Mouse (Mus musculus) MEL (cell line): ENCODE data around the gene Adh1. TPM values are rescaled to one million over a fixed set of nuclear protein-coding genes. Genes with fewer than 3 reads are reported as not detected.

ENCODE experiments used
- DNase-seq: peaks from one replicate; pipeline ENCODE4 v3.0.0; 2011; ENCODE audit warnings: low read depth, low spot score
- H3K27ac ChIP-seq: 2 replicates; pipeline ENCODE4 v1.5.1; 2012; ENCODE audit warnings: low read depth, mild to moderate bottlenecking, control low read depth, low read length, moderate library complexity; ENCODE audit not compliant: control insufficient read depth
- H3K27me3 ChIP-seq, 2 experiments: fragments of 150-350 bp in 1 of 2; sonication (generic) in 1 of 2; 2 replicates each; pipeline ENCODE4 v1.6.1; 2012; ENCODE audit warnings: low read length in 2 of 2, mild to moderate bottlenecking in 2 of 2, improper control_type of control experiment in 1 of 2, moderate library complexity in 1 of 2; ENCODE audit not compliant: insufficient read depth in 2 of 2, control insufficient read depth in 1 of 2
- H3K36me3 ChIP-seq, 2 experiments: 2 replicates each; pipeline ENCODE4 v1.6.1; 2012 to 2014; ENCODE audit warnings: low read length in 2 of 2, improper control_type of control experiment in 1 of 2, inconsistent platforms in 1 of 2, mild to moderate bottlenecking in 1 of 2; ENCODE audit not compliant: insufficient read depth in 2 of 2, control insufficient read depth in 1 of 2
- H3K4me1 ChIP-seq, 2 experiments: fragments of 150-350 bp in 1 of 2; sonication (generic) in 1 of 2; 2 replicates each; pipeline ENCODE4 v1.6.1; 2012; ENCODE audit warnings: low read length in 2 of 2, improper control_type of control experiment in 1 of 2, mild to moderate bottlenecking in 1 of 2; ENCODE audit not compliant: insufficient read depth in 2 of 2, control insufficient read depth in 1 of 2
- H3K4me3 ChIP-seq, 2 experiments: fragments of 150-350 bp in 1 of 2; sonication (generic) in 1 of 2; 2 replicates each; pipeline ENCODE4 v1.5.1; 2012; ENCODE audit warnings: low read depth in 2 of 2, low read length in 2 of 2, mild to moderate bottlenecking in 2 of 2, moderate library complexity in 2 of 2, control low read depth in 1 of 2, improper control_type of control experiment in 1 of 2; ENCODE audit not compliant: control insufficient read depth in 1 of 2, insufficient read depth in 1 of 2
- H3K79me2 ChIP-seq: 2 replicates; pipeline ENCODE4 v1.6.1; 2012; ENCODE audit warnings: mild to moderate bottlenecking, low read length, moderate library complexity; ENCODE audit not compliant: control insufficient read depth, poor library complexity, insufficient read depth
- H3K9ac ChIP-seq: 2 replicates; pipeline ENCODE4 v1.6.1; 2012; ENCODE audit warnings: low read depth, mild to moderate bottlenecking, control low read depth, low read length, moderate library complexity; ENCODE audit not compliant: control insufficient read depth, poor library complexity, severe bottlenecking
- H3K9me3 ChIP-seq: fragments of 150-350 bp; sonication (generic); replicated peaks from 2 replicates; pipeline ENCODE4 v1.6.1; 2012; ENCODE audit warnings: mild to moderate bottlenecking, low read length, improper control_type of control experiment, moderate library complexity; ENCODE audit not compliant: insufficient read depth
- CHD2 ChIP-seq: IDR thresholded peaks from 2 replicates; pipeline ENCODE4 v1.6.1; 2011; ENCODE audit warnings: low read length, improper control_type of control experiment
- CTCF ChIP-seq, 3 experiments: IDR thresholded peaks in 2 of 3; conservative IDR thresholded peaks in 1 of 3; 2 replicates each; pipeline ENCODE4 v1.5.1; 2011 to 2012; ENCODE audit warnings: low read length in 3 of 3, low read depth in 2 of 3, mild to moderate bottlenecking in 2 of 3, improper control_type of control experiment in 1 of 3, inconsistent platforms in 1 of 3, mixed read lengths in 1 of 3, moderate library complexity in 1 of 3; ENCODE audit not compliant: control insufficient read depth in 1 of 3, insufficient read depth in 1 of 3, poor library complexity in 1 of 3, severe bottlenecking in 1 of 3
- ELF1 ChIP-seq: IDR thresholded peaks from 2 replicates; pipeline ENCODE4 v1.6.1; 2014; ENCODE audit warnings: low read depth, mild to moderate bottlenecking, inconsistent platforms, low read length, improper control_type of control experiment, moderate library complexity
- ETS1 ChIP-seq: IDR thresholded peaks from 2 replicates; pipeline ENCODE4 v1.6.1; 2012; ENCODE audit warnings: low read depth, mild to moderate bottlenecking, inconsistent platforms, low read length, improper control_type of control experiment, moderate library complexity
- HCFC1 ChIP-seq: IDR thresholded peaks from 2 replicates; pipeline ENCODE4 v1.6.1; 2012; ENCODE audit warnings: low read depth, mild to moderate bottlenecking, inconsistent platforms, low read length, improper control_type of control experiment, moderate library complexity
- JUND ChIP-seq: IDR thresholded peaks from 2 replicates; pipeline ENCODE4 v1.6.1; 2011; ENCODE audit warnings: low read depth, mild to moderate bottlenecking, improper control_type of control experiment, low read length
- MAFK ChIP-seq: IDR thresholded peaks from 2 replicates; pipeline ENCODE4 v1.6.1; 2011; ENCODE audit warnings: low read depth, mild to moderate bottlenecking, low read length, improper control_type of control experiment, borderline replicate concordance
- MAX ChIP-seq: IDR thresholded peaks from 2 replicates; pipeline ENCODE4 v1.6.1; 2011; ENCODE audit warnings: low read length, improper control_type of control experiment
- MEF2A ChIP-seq: IDR thresholded peaks from 2 replicates; pipeline ENCODE4 v1.6.1; 2014; ENCODE audit warnings: low read depth, mild to moderate bottlenecking, inconsistent platforms, low read length, improper control_type of control experiment; ENCODE audit not compliant: poor library complexity, insufficient replicate concordance, severe bottlenecking; ENCODE audit errors: extremely low read depth
- MYC ChIP-seq: IDR thresholded peaks from 2 replicates; pipeline ENCODE4 v1.6.1; 2011; ENCODE audit warnings: low read depth, mild to moderate bottlenecking, low read length, improper control_type of control experiment, moderate library complexity
- POLR2AphosphoS2 ChIP-seq: IDR thresholded peaks from 2 replicates; pipeline ENCODE4 v1.6.1; 2011; ENCODE audit warnings: low read length, improper control_type of control experiment
- POLR2AphosphoS5 ChIP-seq: IDR thresholded peaks from 2 replicates; pipeline ENCODE4 v1.6.1; 2012; ENCODE audit warnings: low read depth, borderline replicate concordance, mild to moderate bottlenecking, inconsistent platforms, low read length, moderate library complexity, mixed read lengths
- RAD21 ChIP-seq: IDR thresholded peaks from 2 replicates; pipeline ENCODE4 v1.6.1; 2011; ENCODE audit warnings: mild to moderate bottlenecking, low read depth, low read length, improper control_type of control experiment
- TCF12 ChIP-seq: IDR thresholded peaks from 2 replicates; pipeline ENCODE4 v1.6.1; 2014; ENCODE audit warnings: low read depth, mild to moderate bottlenecking, inconsistent platforms, low read length, improper control_type of control experiment, moderate library complexity
- USF1 ChIP-seq: IDR thresholded peaks from 2 replicates; pipeline ENCODE4 v1.6.1; 2014; ENCODE audit warnings: low read depth, mild to moderate bottlenecking, inconsistent platforms, low read length, improper control_type of control experiment, moderate library complexity
- USF2 ChIP-seq, 2 experiments: IDR thresholded peaks; 2 replicates each; pipeline ENCODE4 v1.6.1; 2011 to 2012; ENCODE audit warnings: improper control_type of control experiment in 2 of 2, low read length in 2 of 2, borderline replicate concordance in 1 of 2, inconsistent platforms in 1 of 2, low read depth in 1 of 2, mild to moderate bottlenecking in 1 of 2; ENCODE audit not compliant: insufficient read depth in 1 of 2
- ZC3H11A ChIP-seq: IDR thresholded peaks from 2 replicates; pipeline ENCODE4 v1.6.1; 2012; ENCODE audit warnings: low read depth, mild to moderate bottlenecking, inconsistent platforms, low read length, improper control_type of control experiment
- ZKSCAN1 ChIP-seq: IDR thresholded peaks from 2 replicates; pipeline ENCODE4 v1.6.1; 2012; ENCODE audit warnings: low read depth, mild to moderate bottlenecking, inconsistent platforms, low read length, improper control_type of control experiment, moderate library complexity
- ZNF384 ChIP-seq: IDR thresholded peaks from 2 replicates; pipeline ENCODE4 v1.6.1; 2012; ENCODE audit warnings: low read depth, mild to moderate bottlenecking, inconsistent platforms, low read length, improper control_type of control experiment
- polyA plus RNA-seq, 2 experiments: library from polyadenylated mRNA; stranded (reverse) in 1 of 2; unstranded in 1 of 2; fragments of >175 nt in 1 of 2; fragments of >200 nt in 1 of 2; gene quantifications; 2 replicates each; pipeline versions ENCODE4 v1.2.1 to v1.2.4; 2012; ENCODE audit warnings: low replicate concordance in 2 of 2, low read depth in 1 of 2; ENCODE audit not compliant: insufficient read length in 2 of 2, insufficient read depth in 1 of 2, missing spikeins in 1 of 2
- total RNA-seq: library from RNA; depleted of rRNA; stranded (reverse); fragments of 300-350 nt; gene quantifications from 2 replicates; pipeline ENCODE4 v1.2.3, GENCODE M21; 2012

Adh1 gene
- total and polyA plus RNA-seq, 3 experiments = 0.15 TPM; not detected in 2

DNA sequence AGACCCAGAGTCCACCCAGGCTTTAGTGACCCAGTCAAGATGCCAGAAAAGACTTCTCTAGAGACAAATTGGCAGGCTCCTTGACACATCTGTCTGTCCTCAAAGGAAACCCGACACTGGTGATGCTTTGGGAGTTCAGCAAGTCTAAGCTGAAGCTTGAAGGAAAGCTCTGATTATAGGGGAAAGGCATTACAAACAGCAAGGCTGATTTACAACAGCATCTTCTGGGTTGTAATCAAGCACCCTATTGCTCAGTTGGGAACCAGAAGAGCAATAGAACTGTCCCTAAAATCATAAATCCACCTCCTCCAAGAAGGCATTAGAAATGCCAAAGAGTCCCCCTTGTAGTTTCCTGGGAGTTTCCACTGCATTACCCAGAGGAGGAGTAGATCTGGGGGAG lies 9.7 kb downstream of the Adh1 start:
- Histone ChIP-seq H3K9ac (no peak overlapping the region), H3K4me3 (no peak overlapping the region), H3K79me2 (no peaks in the 10 kb centered on the region), H3K9me3 (no peaks in the 10 kb centered on the region)
- TF ChIP-seq MAFK (no peak), CHD2 (no peak), ZC3H11A (no peak)
- TF ChIP-seq, all 39 proteins: peak for 0
- Histone ChIP-seq H3K27ac (no peak overlapping the region), H3K36me3 (no peaks in the 10 kb centered on the region), H3K4me1 (no peaks in the 10 kb centered on the region), H3K27me3 (peaks cover 14 to 20% of the 10 kb centered on the region in 2 experiments)
- no peak for DNase-seq

DNA sequence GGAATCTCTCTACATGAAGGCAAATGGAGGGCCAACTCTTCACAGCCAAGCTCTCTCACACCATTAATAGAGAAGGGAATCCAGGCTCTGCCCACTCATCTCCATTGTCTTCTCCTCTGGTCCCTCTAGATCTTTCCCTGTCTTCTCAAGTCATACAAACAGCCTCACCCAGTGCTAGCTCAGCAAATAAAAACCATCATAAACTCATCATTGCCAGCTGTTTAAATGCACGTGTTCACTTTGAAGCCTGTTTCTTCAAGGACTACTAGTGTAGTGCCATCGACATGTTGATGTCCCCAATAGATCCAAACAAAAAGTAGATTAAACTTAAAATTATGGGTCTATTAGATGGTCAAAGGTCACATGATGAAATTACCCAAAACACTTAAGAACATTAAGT lies 10.5 kb downstream of the Adh1 start:
- Histone ChIP-seq H3K79me2 (no peaks in the 10 kb centered on the region), H3K27me3 (peaks cover 11 to 20% of the 10 kb centered on the region in 2 experiments), H3K9me3 (no peaks in the 10 kb centered on the region), H3K36me3 (no peaks in the 10 kb centered on the region), H3K4me3 (no peak overlapping the region), H3K4me1 (no peaks in the 10 kb centered on the region), H3K9ac (no peak overlapping the region), H3K27ac (no peak overlapping the region)
- no peak for DNase-seq
- no peak for TF ChIP-seq USF1
- no peak for TF ChIP-seq ELF1
- no peak for TF ChIP-seq CTCF (IDR thresholded peaks at IDR 0.05 in 2 of 3, conservative IDR thresholded peaks at IDR 0.05 in 1 of 3; ENCODE audit: control insufficient read depth in 1 of 3, insufficient read depth in 1 of 3, low read depth in 2 of 3, low read length in 3 of 3, poor library complexity in 1 of 3, severe bottlenecking in 1 of 3)
- no peak for TF ChIP-seq POLR2AphosphoS5
- no peak for TF ChIP-seq POLR2AphosphoS2
- no peak for TF ChIP-seq CHD2
- no peak for TF ChIP-seq USF2 (IDR thresholded peaks at IDR 0.05; ENCODE audit: borderline replicate concordance in 1 of 2, insufficient read depth in 1 of 2, low read depth in 1 of 2, low read length in 2 of 2)
- TF ChIP-seq TCF12 = no peak
- no peak for TF ChIP-seq MEF2A
- no peak for TF ChIP-seq ZC3H11A
- TF ChIP-seq RAD21 = no peak
- TF ChIP-seq MYC = no peak
- no peak for TF ChIP-seq ETS1
- no peak for TF ChIP-seq ZNF384
- TF ChIP-seq HCFC1 = no peak
- no peak for TF ChIP-seq JUND
- no peak for TF ChIP-seq MAX
- TF ChIP-seq ZKSCAN1 = no peak
